Mouse (Mus musculus) inflammation-experienced regulatory T-cells, adult 6 months (primary cell): ENCODE results near the gene Slc38a6. TPM values are rescaled to one million over a fixed set of nuclear protein-coding genes. Genes with fewer than 3 reads are reported as not detected.
A peak's percentile ranks its signal among the peaks of the same experiment; 100 is the strongest.

ENCODE experiments used
- ATAC-seq: one replicate; pipeline ENCODE4 v1.8.0; 2017
- polyA plus RNA-seq, 3 experiments: library from polyadenylated mRNA; unstranded; fragments of 100-300 nt; shearing (Covaris generic); gene quantifications; one replicate each; pipeline ENCODE4 v1.2.1; 2017

The Slc38a6 gene
- polyA plus RNA-seq, result 1 to 10 TPM; 3.0 to 6.4 (median 6.3) TPM

DNA sequence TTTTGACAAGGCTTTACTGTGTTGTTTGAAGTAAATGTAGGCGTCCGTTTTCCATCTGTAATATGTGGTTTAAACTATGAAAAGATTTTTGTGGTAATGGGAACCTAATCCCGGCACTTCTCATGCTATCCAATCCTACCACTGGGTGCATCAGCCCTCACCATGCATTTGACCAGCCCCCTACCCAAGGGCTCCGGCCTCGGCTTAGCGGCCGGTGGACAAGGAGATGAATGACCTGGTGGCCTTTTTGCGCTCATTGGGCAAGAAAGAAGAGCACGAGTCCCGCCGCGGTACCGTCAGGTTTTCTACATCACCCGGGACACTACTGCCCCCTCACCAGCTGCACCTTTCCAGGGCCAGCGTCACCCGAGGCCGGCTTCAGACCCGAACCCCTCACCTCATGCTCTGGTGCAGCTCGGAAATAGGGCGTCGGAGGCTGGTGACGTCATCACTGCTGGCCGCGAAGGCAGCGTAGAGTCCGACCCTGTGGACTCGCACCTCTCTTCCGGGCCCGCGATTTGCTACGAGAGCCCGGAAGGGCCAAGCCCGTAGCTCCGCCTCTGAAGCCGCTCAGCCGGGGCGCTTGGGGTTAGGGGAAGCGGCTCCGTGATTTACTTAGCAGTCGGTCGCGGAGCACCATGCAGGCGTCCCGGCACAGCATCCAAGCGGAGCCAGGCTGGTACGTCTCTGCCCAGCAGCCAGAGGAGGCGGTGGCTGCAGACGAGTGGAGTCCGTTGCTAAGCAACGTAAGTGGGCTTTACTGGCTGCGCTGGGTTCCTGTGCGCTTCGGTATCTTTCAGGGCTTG, at the start of gene Slc38a6, which contains the start of gene Trmt5:
Slc38a6 (plus strand) TSS at position 493 of the 806 bp plus-strand sequence.
Trmt5 (minus strand) TSS at position 424 of the 806 bp plus-strand sequence.
- peak; percentile 90 for ATAC-seq

DNA sequence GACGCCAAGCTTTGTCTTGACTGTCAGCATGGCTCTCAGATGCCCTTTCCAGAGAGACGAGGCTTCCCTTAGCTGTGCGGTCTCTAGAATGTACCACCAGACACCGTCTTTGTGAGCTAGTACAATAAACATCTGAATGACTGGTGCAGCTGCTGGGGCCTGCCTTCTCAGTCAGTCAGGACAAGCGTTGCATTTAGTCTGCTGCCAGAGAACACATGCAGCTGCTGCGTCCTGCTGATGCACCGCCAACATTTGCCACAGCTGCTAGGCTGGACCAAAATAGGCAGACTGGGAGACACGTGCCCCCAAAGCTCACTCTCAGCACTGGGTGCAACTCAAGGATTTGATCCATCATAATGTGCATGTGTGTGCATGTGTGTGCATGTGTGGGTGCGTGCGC, 44.6 kb upstream of the Slc38a6 start:
- ATAC-seq, result no peak

DNA sequence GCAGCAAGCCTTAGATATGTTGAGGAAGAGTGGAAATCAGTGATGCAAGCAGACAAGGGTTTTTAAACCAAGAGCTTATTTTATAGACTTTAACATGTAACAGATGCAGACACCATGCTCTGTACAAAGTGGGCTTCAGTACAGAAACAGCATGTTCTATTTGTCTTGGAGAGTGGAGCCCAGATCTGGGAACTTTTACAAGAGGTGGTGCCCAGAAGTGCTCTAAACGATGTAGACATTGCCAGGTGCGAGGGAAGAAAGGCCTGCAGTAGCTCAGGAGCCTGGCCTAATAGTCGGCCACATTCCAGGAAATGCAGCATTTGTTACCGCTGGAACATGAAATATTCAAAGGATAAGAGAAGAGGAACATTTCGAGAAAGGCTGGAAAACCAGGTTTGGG, 40.9 kb upstream of the Slc38a6 start:
- ATAC-seq, result no peak

DNA sequence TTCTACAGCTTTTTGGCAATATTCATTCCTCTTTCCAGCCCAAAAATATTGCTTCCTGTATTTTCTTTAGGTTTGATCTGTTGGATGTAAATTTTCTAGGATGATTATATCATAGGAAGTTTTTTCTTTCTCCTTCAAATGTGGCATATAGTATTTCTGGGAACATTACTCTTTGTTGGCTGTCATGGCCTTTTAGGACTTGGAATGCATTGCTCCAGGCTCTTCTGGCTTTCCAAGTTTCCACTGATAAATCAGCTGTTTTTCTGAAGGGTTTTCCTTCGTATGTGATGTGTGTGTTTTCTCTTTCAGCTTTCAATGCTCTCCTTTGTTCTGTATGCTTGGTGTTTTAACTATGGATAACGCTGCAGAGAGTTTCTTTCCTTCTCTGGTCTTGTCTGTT, 31.6 kb upstream of the Slc38a6 start:
- no peak for ATAC-seq

DNA sequence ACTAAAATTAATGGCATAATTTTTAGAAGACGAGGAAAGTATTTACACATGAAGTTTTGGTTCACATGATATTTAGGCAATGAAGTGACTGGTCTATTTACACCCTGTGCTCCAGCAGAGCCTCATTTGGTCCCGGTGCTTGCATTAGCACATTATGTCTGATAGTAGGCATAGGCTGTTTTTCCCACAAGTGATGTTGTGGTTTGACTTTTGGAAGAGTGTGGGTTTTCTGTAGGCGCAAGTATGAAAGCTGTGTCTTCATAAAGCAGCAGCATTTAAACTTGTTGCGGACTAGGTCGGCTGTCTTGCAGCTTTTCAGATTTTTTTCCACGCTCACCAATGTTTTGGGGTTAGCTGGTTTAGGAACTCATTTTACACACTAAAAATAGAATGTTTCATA, 27.3 kb upstream of the Slc38a6 start:
- no peak for ATAC-seq

DNA sequence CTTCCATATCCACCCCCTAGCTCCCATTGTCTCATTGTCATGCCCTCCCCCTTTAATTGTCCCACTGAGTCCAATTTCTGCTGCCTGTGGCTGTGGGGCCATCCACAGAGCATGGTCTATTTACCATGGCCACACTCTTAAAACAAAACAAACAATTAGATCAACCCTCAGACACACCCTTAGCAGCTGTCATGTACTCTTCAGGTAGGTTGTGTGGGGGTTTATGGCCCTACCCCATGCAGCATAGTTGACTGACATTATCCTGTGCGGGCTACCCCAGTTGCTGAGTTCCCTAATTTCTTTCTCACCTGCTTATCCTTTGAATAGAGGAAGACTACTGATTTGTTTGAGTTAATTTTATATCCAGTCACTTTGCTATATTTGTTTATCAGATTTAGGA, 26.2 kb upstream of the Slc38a6 start:
- no peak for ATAC-seq

DNA sequence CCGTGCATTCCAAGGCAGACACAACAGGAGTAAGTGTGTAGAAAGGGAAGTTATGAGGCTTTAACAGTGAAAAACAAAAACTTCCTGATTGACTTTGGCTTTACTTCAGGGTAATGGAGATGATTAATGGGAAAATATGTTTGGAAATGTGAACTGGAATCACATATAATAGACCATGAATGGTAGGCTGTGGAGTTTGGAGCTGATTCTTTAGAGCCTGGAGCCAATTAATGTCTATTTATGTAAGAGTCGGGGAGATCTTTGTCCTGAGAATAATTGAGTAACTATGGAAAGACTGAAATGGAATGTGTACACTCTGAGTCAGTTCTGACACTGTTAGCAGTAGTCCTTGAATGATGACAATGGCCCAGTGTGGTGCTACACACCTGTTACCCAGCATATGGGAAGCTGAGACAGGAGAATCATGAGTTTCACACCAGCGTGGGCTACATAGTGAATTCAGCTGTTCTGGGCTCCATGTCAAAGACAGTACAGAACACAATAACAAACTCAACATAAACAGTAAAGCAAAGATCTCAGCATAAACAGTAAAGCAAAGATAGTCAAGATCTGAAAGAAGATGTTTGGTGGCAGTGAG, 21.1 kb upstream of the Slc38a6 start:
- ATAC-seq, result no peak

DNA sequence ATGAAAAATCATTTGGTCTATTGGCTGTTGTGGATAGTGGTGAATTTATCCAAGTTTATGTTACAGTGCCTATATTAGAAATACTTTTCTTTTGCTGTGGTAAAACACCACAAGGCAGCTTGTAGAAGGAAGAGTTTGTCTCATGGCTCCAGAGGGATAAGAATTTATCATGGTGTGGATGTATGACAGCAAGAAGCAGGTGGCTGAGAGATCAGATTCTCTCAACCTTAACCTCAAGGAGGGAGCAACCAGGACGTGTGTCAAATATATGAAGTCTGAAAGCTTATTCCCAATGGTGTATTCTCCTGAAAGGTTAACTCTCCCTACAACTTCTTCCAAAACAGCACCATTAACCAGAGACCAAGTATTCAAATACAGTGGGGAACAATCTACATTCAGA, 20.0 kb upstream of the Slc38a6 start:
- no peak for ATAC-seq

DNA sequence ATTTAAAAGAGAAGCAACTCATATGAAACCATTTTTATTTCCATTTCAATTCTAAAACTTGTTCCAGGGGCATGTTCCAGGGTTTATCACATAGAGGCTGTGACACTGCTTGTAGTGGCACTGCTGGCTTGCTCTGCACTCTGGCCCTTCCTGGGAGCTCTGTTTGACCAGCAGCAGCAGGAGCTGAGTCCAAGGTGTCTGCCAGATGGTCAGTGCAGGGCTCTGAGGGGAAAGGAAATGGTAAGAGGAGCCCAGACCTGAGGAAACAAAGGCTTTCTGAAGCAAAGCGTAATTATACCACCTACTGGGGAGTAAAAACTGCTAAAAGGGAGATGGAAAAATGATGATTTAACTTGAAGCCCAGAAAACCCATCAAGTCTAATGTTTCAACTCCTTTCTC, 18.1 kb upstream of the Slc38a6 start:
- ATAC-seq, result no peak

DNA sequence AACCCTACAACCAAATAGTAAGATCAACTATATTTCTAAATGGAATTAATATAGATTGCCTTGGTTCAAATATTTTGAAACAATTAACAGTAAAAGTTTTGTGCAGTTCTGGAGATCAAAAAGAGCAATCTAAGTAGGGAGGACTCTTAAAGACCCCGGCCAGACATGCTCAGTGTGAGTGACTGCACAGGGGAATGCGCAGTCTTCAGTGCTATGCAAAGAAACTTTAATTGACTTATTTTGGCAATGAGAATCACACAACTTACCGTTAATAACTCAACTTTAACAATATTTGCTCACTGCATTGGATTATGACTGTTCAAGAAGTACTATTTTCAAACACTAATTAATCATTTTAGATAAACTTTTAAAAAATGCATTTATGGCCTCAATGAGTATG, 17.0 kb upstream of the Slc38a6 start:
- ATAC-seq, result no peak

DNA sequence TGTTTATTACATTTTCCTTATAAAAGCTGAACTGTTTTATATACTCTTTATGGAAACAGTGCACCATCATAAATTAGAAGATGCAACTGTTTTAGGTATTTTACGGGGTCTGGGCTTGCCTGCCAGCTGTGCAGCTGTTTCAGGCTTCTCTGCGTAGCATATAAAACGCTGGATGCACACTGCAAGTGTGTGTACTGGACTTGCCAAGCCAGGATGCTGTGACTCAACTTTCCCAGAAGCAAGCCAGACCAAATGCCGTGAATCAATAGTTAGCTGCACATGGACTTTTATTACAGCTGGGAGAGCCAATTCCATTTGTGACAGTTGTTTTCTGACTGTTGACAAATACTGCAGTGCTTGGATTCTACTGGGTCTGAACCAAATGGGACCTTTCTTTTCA, 16.6 kb upstream of the Slc38a6 start:
- ATAC-seq, result no peak

DNA sequence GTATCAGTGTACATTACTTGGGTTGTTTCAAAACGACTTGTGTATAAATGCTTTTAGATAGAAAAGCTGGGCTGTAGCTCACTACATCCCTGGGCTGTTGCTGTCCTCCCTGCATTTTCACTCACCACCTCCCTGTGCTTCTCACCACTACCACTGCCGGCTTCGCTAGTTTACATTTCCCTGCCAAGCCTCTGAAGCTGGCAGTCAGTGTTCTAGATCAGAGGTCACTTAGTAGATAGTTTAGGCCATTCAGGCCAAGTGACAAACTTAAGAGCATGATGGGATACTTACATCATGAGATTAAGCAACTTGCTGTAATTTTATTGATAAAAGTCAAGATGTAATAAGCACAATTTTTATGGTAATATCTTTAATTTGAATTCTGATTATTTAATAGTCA, 11.7 kb upstream of the Slc38a6 start:
- no peak for ATAC-seq

DNA sequence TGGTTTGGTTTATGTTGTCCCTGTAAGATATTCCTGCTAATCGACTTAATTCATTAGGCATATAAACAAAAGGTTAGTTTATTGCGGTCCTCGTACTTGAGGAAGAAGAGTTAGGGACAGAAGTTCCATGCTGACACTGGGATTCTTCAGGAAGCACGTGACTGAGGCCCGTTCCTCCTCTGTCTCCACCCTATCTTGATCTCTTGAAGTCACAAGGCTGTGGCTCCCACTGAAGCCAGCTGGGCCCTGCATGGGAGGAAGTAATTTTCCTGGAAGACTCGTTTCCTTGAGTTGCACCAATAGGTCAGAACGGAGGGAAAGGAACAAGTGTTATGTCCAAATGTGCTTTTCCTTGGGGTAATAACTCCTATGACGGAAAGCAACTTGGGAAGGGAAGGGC, 1.0 kb downstream of the Slc38a6 start:
- no peak for ATAC-seq

DNA sequence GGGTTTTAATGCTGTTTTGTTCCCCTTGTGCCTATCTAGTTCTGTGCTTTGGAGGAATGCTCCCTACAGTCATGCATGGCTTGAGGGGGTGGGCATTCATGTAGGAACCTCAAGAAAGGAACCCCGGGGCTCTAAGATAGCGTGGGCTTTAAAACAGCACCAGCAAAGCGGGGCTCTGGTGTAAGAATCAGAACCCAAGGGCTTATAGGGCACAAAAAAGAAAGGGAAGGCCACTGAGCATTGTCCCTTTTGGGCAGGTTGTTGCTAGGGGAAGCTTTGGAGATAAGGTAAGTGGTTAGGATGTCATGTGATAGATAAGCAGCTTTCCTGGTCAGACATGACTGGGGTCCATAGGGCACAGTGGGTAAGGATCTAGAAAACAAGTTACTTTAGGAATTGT, 2.0 kb downstream of the Slc38a6 start:
- no peak for ATAC-seq

DNA sequence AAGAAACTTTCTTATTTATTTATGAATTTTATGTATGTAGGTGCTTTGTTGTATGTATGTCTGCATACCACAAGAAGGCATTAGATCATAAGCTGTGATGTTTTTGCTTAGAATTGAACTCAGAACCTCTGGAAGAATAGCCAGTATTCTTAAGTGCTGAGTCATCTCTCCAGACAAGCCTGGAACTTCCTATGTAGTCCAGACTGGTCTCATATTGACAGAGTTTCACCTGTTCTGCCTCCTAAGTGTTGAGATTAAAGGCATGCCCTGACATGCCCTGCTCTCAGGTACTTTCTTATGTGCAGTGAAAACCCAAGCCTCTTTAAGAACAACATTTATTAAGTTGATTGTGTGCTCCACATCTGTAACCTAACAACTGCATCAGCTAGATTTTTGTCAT, 8.3 kb downstream of the Slc38a6 start:
- ATAC-seq, result no peak

DNA sequence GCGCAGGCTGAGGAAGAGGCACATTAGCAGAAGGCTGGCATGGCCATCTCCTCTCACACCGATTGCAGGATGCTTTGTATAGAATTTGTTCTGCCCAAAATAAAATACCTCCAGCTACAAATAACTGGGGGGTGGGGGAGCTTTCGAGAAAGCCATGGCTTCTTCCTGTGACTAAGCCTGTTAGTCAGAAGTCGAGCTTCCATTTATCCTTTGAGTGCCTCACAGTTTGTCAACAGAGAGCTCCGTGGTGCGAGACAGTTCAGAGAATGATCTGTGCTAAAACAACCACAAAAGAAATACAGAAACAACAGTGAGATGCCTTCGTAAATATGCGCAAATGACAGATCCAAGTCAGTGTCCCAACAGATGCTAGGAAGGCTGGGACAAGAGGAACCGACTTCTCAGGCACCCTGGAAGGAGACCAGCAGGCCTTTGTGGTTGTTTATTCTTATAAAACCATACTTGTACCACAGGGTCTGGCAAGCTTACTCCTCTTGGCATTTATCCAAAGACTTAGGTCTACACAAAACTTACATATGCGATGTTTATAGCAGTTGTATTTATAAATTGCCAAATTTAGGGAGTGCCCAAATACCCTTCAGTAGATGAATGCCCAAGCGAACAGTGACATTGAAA, 9.0 kb downstream of the Slc38a6 start:
- no peak for ATAC-seq

DNA sequence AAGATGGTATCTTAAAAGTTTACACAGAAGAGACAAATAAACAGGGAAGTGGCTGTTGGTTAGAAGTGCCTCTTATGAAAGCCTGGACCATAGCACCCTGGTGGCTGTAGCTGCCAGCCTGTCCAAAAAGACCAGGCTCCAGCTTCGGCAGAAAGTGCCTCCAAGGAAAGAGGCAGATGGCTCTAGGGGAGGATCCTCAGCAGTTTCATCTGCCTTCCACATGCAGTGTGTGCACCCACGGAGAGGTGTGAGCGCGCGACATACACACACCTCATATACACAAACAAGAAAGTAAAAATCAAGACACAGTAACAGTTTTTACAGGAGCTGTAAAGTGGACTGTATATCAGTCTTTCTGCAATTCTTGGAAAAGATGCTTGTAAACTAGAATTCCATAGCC, 12.0 kb downstream of the Slc38a6 start:
- no peak for ATAC-seq

DNA sequence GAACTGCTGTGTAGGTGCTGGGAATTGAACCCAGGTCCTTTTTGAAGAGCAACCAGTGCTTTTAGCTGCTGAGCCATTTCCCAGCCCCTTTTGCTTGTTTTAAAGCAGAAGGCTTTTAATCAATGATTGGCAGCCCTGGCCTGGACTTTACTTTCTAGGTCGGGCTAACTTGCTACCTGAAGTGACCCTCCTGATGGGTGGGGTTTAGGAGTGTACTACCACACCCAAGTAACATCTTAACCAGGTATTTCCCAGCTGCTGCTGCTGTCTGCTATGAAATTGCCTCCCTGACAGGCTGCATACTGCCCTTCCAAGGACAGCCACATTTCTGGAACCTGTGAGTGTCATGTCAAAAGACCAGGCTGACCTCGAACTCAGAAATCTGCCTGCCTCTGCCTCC, 14.0 kb downstream of the Slc38a6 start:
- ATAC-seq, result no peak

DNA sequence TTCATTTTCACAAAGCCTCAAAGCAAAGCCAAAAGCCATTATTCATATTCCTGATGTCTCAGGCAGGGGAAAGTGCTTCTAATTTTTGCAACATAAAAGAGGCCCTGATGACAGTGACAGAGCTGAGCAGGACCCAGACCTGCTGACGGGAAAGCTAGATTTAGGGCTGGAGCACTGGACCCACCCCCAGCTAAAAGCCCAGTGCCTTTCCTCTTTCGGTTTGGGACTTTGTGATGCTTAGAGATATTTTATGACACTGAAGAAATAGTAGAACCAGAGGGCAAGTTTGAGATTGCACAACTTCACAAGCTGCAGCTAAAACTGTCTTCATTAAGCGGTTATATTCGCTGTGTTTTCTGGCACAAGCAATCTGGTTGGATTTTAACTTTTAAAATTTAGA, 18.1 kb downstream of the Slc38a6 start:
- ATAC-seq, result no peak

DNA sequence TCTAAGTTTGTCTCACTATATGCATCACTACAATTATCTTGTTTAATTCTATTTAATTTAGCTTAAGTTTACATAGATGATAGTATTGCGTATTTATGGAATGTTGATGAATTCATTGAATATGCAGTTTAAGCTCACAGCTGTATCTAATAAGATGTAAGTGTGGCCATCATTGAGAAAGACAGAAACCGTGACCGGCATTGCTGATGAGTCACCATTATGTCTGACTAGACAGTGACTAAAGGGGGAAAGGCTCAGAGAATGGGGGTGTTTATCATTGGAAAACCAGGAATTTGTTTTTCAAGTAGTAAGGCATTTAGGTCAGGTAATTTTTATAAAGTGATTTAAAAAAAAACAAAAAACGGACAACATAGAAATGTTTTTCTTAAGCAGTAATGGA, 21.2 kb downstream of the Slc38a6 start:
- no peak for ATAC-seq

DNA sequence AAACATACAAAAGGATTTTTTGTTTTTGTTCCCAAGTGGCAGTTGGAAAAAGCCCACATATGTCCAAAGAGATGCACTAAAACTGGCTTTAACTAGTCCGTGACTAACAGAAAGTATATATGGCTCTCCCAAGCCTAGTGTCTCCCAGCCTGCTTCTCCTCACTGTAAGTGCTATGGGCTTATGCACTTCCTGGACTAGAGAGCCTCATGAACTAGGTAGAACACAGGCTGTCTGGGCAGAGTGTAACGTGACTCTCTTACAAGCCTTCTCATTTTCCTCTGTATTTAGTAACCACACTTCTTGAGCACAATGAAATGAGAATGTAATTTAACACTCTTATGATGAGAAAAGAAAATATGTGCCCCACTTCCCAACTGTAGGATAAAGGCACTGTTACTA, 22.1 kb downstream of the Slc38a6 start:
- ATAC-seq, result no peak

DNA sequence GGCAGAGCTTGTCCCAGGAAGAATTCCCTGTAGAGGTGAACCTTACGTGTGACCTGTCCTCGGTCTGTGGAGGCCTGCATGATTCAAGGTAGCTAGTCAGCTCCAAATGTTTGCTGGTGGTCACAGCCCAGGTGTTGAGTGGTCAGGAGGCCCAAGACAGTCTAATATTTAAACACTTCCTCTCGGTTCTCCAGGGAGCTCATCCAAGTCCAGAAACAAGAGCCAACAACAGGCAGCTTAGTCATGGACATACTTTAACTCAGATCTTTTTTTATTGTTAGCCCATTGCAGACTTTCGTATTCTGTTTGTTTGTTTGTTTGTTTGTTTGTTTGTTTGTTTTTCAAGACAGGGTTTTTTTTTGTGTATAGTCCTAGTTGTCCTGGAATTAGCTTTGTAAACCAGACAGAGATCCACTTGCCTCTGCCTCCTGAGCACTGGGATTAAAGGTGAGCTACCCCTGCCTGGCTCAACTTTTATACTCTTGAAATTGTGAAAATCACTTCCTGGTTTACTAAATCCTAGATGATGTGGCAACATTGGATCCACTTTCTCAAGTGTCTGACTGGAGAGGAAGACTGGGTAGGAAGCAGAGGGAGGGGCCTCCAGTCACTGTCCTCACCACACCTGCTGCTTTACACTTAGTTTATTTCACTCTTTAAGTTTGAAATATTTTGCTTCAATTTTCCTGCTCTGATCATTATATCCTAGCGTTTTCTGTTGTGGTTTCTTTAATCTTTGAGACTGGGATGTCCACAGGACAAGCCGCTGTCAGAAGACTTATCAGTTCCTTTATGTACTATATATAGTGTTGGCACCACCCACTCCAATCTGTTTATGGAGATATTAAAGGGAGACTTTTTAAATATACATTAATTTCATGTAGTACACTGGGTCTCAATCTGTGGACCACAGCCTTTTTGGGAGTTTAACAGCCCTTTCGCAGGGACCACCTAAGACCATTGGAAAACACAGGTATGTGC, 31.4 kb downstream of the Slc38a6 start:
- ATAC-seq, result no peak

DNA sequence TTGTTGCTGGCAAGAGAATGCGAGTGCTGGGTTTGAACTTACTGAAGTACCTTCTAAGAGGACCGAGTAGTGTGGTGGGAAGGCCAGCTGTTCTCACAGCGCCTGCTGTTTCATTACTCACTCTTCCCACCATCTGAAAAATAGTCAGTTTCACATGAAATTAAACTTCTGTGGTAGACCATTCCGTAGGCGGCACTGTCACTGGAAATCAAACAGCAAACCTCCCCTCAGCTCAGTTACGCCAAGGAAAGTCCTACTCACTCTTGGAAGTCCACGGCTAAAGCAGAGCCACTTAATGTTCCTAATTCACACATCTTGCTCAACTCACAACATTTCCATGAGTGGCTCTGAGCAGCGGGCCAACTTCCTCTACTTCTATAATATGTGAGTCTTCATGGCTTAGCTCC, 37.6 kb downstream of the Slc38a6 start:
- ATAC-seq, result no peak
